Mouse (Mus musculus) midbrain, embryonic 12.5 days (tissue): ENCODE data around the gene Gm7168. TPM values are rescaled to one million over a fixed set of nuclear protein-coding genes. Genes with fewer than 3 reads are reported as not detected.
"Not testable (repeated sequence)": the region's sequence is repeated elsewhere in the genome, so short reads cannot be mapped to it uniquely, and the experiment has no call there.

ENCODE experiments used
- ATAC-seq: fragments of 200-750 bp; cut with Nextera tagmentation; 2 replicates; pipeline ENCODE4 v1.8.0; 2017; ENCODE audit warnings: low read depth, moderate TSS enrichment, moderate library complexity; ENCODE audit not compliant: low FRiP score
- H3K27ac ChIP-seq: fragments of 300-500 bp; sonication (generic); replicated peaks from 2 replicates; pipeline ENCODE4 v1.5.1; 2016; ENCODE audit warnings: mild to moderate bottlenecking
- H3K27me3 ChIP-seq: fragments of 300-500 bp; sonication (generic); 2 replicates; pipeline ENCODE4 v1.6.1; 2016; ENCODE audit warnings: mild to moderate bottlenecking
- H3K36me3 ChIP-seq: fragments of 300-500 bp; sonication (generic); 2 replicates; pipeline ENCODE4 v1.6.1; 2016
- H3K4me1 ChIP-seq: fragments of 300-500 bp; sonication (generic); 2 replicates; pipeline ENCODE4 v1.6.1; 2016
- H3K4me2 ChIP-seq: fragments of 300-500 bp; sonication (generic); replicated peaks from 2 replicates; pipeline ENCODE4 v1.6.1; 2016; ENCODE audit warnings: mild to moderate bottlenecking, moderate library complexity
- H3K4me3 ChIP-seq: fragments of 300-500 bp; sonication (generic); 2 replicates; pipeline ENCODE4 v1.5.1; 2016; ENCODE audit warnings: mild to moderate bottlenecking
- H3K9ac ChIP-seq: fragments of 300-500 bp; sonication (generic); replicated peaks from 2 replicates; pipeline ENCODE4 v1.6.1; 2016; ENCODE audit warnings: mild to moderate bottlenecking, moderate library complexity
- H3K9me3 ChIP-seq: fragments of 300-500 bp; sonication (generic); 2 replicates; pipeline ENCODE4 v1.6.1; 2016; ENCODE audit warnings: mild to moderate bottlenecking
- WGBS: fragments of 180-500 bp; shearing (Covaris S2); methylation state at CpG from one replicate; pipeline ENCODE4 v1.1.7; 2016; 5-methylcytosine and 5-hydroxymethylcytosine counted together
- polyA plus RNA-seq: library from polyadenylated mRNA; unstranded; fragments of >200 nt; fragmentation: Nextera tagmentation; extraction: Ambion mirVana; gene quantifications from 2 replicates; pipeline ENCODE4 v1.2.1, GENCODE M21; 2016

Gm7168 gene
- polyA plus RNA-seq, 1 experiment from 2014 or later: not detected

DNA sequence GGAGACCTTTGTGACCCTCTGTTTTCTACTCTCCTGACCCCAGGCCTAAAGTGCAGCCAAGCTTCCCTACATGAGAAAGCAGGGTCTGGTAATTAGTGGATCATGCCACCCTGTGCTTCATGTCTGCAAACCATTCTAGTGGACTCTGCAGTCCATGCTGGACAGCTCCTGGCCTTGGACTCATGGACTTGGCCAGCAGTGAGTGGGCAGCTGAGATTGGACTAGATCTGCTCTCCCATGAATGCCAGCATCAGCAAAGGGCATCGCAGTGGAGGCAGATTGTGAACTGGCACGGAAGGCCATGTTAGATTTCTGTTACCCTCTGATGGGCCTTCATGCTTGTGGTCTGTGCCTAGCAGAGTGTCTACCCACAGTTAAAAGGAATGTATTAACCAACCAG is 12.8 kb upstream of the Gm7168 start:
- not testable (repeated sequence) for H3K9ac ChIP-seq, H3K27ac ChIP-seq, H3K36me3 ChIP-seq, H3K4me1 ChIP-seq, H3K4me2 ChIP-seq, ATAC-seq, H3K9me3 ChIP-seq, H3K27me3 ChIP-seq, H3K4me3 ChIP-seq
- 90% methylated on average over 2 of the region's 2 CpGs for WGBS

DNA sequence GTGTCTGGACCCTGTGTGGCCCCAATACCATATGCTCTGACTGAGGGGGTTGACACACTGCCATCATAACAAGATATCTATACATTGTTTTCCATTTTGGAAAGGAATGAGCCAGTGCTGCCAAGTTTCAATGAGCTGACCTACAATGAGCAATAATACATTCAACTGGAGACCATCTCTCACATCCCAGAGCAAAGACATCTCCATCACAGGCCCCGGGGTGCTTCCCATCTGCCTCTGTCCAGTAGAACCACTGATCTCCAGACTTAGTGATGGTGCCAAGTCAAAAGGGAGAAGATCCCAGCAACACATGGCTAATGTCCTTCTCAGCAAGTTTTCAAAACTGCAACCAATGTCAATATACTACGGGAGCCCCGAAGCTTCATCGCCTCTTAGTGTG is 10.4 kb upstream of the Gm7168 start:
- no peak for ATAC-seq
- Histone ChIP-seq H3K4me3 (no peak overlapping the region), H3K9ac (no peak overlapping the region), H3K4me1 (no peaks in the 10 kb centered on the region), H3K4me2 (no peak overlapping the region), H3K27ac (no peak overlapping the region), H3K27me3 (no peaks in the 10 kb centered on the region), H3K9me3 (no peaks in the 10 kb centered on the region), H3K36me3 (no peaks in the 10 kb centered on the region)
- WGBS: 96% methylated on average over 4 of the region's 4 CpGs

DNA sequence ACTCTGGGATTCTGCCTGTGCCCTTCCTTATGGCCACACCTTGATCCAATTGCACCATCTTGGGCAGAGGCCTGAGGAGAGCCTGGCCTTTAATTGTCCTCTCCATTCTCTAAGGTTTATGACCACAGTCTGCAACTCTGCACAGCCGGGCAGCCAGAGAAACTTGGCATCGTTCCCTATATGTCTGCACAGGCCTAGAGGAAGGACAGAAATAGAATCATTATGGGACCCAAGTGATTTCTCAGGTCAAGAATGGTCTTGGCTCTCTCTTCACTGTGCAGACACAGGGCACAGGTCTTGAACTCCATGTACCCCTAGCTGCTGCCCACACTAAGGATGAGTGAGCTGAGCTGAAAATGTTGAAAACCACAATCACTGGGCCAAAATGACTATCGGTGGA is 9.5 kb upstream of the Gm7168 start:
- WGBS: 93% methylated on average over 3 of the region's 3 CpGs
- Histone ChIP-seq H3K9ac (no peak overlapping the region), H3K4me3 (no peak overlapping the region), H3K9me3 (no peaks in the 10 kb centered on the region), H3K4me1 (no peaks in the 10 kb centered on the region), H3K4me2 (no peak overlapping the region), H3K27ac (no peak overlapping the region), H3K36me3 (no peaks in the 10 kb centered on the region), H3K27me3 (no peaks in the 10 kb centered on the region)
- no peak for ATAC-seq

DNA sequence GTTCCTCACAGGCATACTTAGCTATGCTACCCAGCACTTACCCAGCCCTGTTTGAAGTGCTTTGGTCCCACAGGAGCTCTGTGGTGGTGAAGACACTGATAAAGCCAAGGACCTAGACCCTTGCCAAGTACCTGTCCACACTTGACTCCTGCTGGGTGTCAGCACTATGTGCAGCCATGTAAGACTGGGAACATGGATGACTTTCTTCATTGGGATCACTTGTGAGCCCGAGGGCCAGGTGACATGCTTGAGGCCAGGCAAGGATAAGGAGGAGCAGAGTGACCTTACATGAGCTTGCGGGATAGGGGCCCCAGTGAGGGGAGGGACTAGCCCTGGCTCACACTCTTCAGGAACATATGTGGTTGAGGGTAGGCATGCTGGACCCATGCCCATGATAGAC is 8.9 kb upstream of the Gm7168 start:
- 83% methylated on average over 2 of the region's 2 CpGs for WGBS
- H3K36me3 ChIP-seq, H3K9me3 ChIP-seq, H3K27me3 ChIP-seq, H3K4me2 ChIP-seq, H3K4me3 ChIP-seq, H3K4me1 ChIP-seq, H3K27ac ChIP-seq, ATAC-seq, H3K9ac ChIP-seq: not testable (repeated sequence)

DNA sequence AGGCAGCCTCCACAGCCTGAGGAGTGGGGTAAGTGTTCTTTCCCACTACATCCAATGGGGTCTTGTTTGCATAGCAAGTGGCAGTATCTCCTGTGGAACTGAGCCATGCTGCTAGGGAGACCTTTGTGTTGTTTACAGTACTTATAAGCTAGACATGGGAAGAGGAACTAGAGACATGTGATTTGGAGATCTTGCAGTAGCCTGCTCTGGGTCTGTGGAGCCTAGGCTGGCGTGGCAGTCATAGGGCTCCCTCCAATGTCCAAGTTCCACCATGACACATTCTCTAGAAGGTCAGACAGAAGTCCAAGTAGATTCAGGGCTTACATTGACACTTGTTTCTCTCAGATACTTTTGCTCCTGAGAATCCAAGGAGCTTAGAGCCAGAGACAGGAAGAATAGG is 7.7 kb upstream of the Gm7168 start:
- 75% methylated on average over 1 of the region's 1 CpGs for WGBS
- no peak for ATAC-seq
- H3K4me2 ChIP-seq: no peak overlapping the region

DNA sequence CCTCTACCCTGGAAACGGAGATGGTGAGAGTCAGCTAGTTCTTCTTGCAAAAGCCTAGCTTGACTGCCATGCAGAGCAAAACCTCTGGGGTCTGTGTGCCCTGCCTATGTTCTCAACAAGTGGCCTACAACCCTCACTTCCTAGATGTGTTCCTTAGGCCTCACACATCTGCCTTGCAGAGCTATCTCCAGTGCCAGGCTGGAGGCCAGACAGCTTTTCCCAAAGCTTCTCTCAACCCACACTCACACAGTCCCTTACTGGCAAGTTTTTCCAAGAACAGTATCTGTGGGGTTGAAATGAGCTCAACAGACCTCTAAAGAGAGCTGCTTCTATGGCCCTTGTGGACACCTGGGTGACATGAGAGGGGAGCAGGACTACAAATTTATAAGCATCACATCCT is 3.4 kb downstream of the Gm7168 start:
- H3K4me1 ChIP-seq, H3K27ac ChIP-seq, H3K9me3 ChIP-seq, H3K9ac ChIP-seq, H3K36me3 ChIP-seq, ATAC-seq, H3K4me2 ChIP-seq, H3K27me3 ChIP-seq, H3K4me3 ChIP-seq: not testable (repeated sequence)
- WGBS: 79% methylated on average over 1 of the region's 1 CpGs

More for the DNA sequence above, 7.7 kb upstream of the Gm7168 start:
- H3K9ac ChIP-seq: no peak overlapping the region
- no peaks in the 10 kb centered on the region for H3K36me3 ChIP-seq
- no peak overlapping the region for H3K27ac ChIP-seq
- H3K4me1 ChIP-seq: no peaks in the 10 kb centered on the region
- H3K4me3 ChIP-seq: no peak overlapping the region
- H3K9me3 ChIP-seq: no peaks in the 10 kb centered on the region
- H3K27me3 ChIP-seq: no peaks in the 10 kb centered on the region

DNA sequence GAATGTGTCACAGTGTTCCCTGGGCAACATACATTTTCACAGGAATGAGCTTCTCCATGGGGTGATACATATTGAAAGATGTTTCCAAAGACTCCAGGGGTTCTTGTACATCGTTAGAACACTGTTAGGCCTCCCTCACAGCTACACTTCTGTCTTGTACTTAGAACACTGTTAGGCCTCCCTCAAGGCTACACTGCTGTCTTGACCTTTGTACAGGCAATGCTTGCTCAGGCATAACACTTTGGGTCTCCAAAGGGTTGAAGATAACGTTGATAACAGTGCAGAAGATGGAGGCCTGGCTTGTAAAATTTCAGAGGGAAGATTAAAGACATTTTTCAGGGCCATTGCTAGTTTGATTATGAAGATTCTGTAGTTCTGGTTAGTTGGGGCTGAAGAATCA is 10.0 kb downstream of the Gm7168 start:
- H3K36me3 ChIP-seq, ATAC-seq: not testable (repeated sequence)
- 57% methylated on average over 1 of the region's 2 CpGs for WGBS

DNA sequence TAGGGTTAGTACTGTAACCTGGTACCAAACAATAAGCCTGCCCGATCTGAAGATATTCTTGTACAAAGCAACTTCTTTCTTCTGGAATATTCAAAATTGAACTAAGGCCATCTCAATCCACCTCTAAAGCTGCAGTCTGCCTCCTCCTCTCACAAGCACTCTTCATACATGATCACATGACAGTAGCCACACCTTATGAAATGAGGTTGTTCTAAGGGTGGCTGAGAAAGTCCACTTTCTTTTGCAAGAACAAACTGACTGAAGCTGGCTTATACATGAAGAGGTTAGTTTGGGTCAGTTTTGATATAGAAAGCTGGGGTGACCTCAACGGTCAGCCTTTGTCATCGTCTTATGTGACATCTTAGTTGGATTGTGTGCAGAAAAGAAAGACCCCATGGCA is 14.1 kb downstream of the Gm7168 start:
- not testable (repeated sequence) for H3K9me3 ChIP-seq, H3K4me1 ChIP-seq, H3K9ac ChIP-seq, H3K4me3 ChIP-seq, H3K36me3 ChIP-seq, ATAC-seq, H3K4me2 ChIP-seq, H3K27me3 ChIP-seq, H3K27ac ChIP-seq
- WGBS: 96% methylated on average over 3 of the region's 3 CpGs

More for the DNA sequence above, 10.0 kb downstream of the Gm7168 start:
- H3K4me3 ChIP-seq, H3K4me2 ChIP-seq, H3K9me3 ChIP-seq, H3K9ac ChIP-seq, H3K4me1 ChIP-seq, H3K27ac ChIP-seq, H3K27me3 ChIP-seq: not testable (repeated sequence)

DNA sequence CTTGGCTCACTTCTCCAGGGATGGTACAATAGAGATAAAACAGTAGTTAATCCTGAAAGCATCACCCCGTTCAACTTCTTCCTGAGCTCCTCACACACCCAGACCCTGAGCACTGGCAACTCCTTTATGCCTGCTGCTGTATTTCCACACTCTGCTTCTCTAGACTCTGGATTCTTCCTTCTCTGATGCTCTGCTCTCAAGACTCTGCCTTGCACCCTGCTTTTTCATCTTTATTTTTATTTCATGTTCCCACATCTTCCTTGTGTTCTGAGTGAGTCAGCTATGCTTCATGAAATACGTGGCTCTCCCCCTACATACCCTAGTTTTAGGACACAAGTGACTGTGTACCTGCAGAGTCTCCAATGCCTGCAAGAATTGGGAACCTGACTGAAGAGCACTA is 16.9 kb downstream of the Gm7168 start:
- H3K4me1 ChIP-seq, H3K27me3 ChIP-seq, H3K27ac ChIP-seq, H3K36me3 ChIP-seq, H3K4me2 ChIP-seq, H3K9ac ChIP-seq, H3K4me3 ChIP-seq, ATAC-seq, H3K9me3 ChIP-seq: not testable (repeated sequence)
- WGBS: 53% methylated on average over 1 of the region's 2 CpGs

DNA sequence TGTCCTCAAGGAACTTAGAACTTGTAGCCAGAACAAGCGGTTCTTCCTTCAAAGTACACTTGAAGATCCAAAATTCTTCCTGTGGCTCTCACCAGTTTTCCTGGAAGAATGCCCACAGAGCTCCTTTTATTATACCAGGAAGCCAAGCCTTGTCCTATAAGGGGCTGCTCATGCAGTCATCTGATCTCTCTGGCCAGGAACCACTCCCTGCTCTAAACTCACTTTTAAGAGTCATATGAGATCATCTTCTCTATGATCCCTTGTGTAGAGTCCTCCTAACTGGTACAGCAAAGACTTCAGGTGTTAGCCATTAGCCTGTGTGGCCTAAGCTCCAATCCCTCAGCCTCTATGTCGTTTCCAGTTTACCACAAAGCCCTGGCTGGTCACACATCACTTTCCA is 21.7 kb downstream of the Gm7168 start:
- H3K4me2 ChIP-seq, H3K27me3 ChIP-seq, H3K9me3 ChIP-seq, H3K27ac ChIP-seq, ATAC-seq, H3K36me3 ChIP-seq, H3K9ac ChIP-seq, H3K4me1 ChIP-seq, H3K4me3 ChIP-seq: not testable (repeated sequence)
- WGBS: 68% methylated on average over 1 of the region's 2 CpGs

DNA sequence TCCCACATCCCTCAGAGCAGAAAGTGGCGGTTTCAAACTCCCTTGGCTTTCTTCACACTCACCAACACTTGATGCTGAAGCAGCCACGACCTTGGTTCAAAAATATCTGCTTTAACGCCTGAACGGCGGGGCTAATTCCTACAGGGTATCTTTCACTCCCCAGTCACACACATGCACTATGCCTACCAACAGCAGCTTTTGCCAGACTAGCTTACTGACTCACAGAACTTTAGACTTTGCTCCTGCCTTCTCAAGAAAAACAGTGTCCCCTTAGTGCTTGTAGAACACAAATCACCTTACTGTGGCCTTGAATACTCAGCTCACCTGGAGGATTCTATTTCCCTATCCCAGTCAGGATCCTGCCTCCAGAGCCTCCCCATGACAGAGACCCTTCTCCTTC is 22.6 kb downstream of the Gm7168 start:
- not testable (repeated sequence) for H3K36me3 ChIP-seq, ATAC-seq, H3K4me3 ChIP-seq, H3K4me1 ChIP-seq, H3K4me2 ChIP-seq, H3K27ac ChIP-seq, H3K9ac ChIP-seq, H3K9me3 ChIP-seq, H3K27me3 ChIP-seq
- 91% methylated on average over 5 of the region's 5 CpGs for WGBS

DNA sequence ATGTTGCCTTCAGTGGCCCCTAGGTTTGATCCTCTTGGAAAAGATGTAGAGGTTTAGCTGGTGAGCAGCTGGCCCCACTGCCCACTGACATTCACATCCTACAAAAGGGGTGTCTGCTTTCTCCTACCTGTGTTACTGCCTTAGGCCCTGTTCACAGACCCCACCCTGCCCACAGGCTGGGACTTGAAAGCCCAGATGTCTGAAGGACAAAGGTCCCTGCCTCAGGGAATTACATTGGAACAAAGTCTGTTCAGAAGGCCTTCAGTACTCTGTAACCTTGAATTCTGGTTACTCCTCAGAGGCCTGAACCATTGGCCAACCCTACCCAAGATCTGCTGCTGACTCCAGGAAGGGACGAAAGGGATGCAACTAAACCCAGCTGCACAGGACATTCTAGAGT is 39.5 kb downstream of the Gm7168 start:
- no peaks in the 10 kb centered on the region for H3K9me3 ChIP-seq
- H3K4me3 ChIP-seq: no peak overlapping the region
- H3K9ac ChIP-seq: no peak overlapping the region
- H3K27ac ChIP-seq: no peak overlapping the region
- ATAC-seq: no peak
- WGBS: 90% methylated on average over 1 of the region's 1 CpGs
- no peaks in the 10 kb centered on the region for H3K4me1 ChIP-seq
- H3K27me3 ChIP-seq: no peaks in the 10 kb centered on the region
- no peak overlapping the region for H3K4me2 ChIP-seq
- no peaks in the 10 kb centered on the region for H3K36me3 ChIP-seq

DNA sequence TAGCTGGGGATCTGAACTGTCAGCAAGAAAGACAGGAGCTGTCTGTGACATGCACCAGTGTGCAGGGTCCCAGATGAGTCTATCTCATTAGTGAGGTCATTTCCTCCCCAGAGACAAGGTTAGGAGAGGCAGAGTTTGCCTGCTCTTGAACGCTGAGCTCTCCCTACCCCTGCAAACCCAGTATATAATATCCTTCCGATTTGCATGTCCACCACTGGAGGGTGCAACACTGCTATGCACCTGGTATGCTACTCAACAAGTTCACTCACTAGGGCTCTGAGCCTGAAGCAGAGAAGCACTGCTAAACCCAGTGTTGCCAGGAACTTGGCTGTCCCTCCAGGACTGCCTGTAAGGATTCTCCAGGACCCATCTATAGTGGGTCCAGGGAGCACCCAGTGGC is 45.3 kb downstream of the Gm7168 start:
- H3K27me3 ChIP-seq, H3K9ac ChIP-seq: not testable (repeated sequence)
- WGBS: 73% methylated on average over 2 of the region's 2 CpGs

More for the DNA sequence above, 45.3 kb downstream of the Gm7168 start:
- not testable (repeated sequence) for ATAC-seq, H3K4me2 ChIP-seq, H3K4me3 ChIP-seq, H3K27ac ChIP-seq, H3K9me3 ChIP-seq, H3K36me3 ChIP-seq, H3K4me1 ChIP-seq
